8 mouse cellular contexts compared by ENCODE assay signal in the genomic region with DNA sequence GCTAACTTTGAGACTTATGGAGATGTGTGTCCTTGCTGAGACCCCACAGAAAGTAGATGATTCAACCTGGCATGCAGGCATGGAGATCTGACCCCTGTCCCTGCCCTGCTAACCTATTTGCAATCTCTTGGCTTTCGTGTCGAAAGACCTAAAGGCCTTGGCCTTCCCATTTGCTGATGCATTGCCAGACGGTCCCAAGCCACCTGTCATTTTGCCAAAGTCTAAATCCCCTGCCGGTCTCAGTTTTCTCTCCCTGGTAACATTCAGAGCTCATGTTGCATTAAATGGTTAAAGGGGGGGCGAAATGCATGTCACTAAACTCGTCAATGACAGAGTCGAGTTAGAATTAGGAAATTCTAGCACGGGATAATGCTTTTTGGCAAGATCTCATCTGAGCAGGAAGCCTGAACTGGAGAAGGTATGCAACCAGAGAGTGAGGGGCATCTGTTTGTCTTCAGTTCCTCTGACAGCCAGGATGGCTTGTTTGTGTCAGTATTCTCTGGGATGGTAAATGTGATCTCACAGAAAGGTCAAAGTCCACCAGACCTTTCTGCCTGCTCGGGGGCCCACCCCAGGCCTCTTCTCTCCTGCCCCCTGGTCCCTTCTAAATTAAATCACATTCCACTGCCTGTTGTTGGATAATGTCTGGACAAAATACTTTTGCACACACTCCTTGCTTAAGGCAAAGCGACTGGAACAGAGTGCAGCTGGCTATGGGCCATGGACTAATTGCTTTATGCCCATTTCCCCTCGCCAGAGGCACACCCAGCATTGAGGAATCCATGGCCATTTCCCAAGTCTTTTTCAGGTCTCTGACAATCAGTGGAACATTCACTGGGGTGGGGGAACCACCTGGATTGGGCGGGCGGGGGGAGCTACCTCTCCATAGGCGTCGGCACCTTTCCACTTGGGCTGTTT.
DNase-seq lines count a peak whose midpoint lies in the region; ATAC-seq lines count a peak whose summit lies in the region.

No protein-coding gene starts in this region.

- no peak overlapping the region for H3K4me3 ChIP-seq in embryonic facial prominence, embryonic 11.5 days (ENCODE audit: low read depth, low read length)
- no peak overlapping the region for H3K4me3 ChIP-seq in heart, embryonic 15.5 days
- H3K4me3 ChIP-seq in neural tube, embryonic 13.5 days: no peak overlapping the region
- no peak overlapping the region for H3K4me3 ChIP-seq in midbrain, embryonic 16.5 days (ENCODE audit: low read depth, low read length)

- peak; percentile 56 for DNase-seq in adrenal gland, adult 8-10 months
- DNase-seq in embryonic facial prominence, embryonic 11.5 days (ENCODE audit: low spot score): peak; percentile 41
- DNase-seq in kidney, postnatal 25 days: peak; percentile 50 to 66
- no peak for DNase-seq in spleen, postnatal 10 days (ENCODE audit: low spot score in 2 of 2)

- peak; percentile 62; the same call in 1 of the 2 replicates for ATAC-seq in embryonic facial prominence, embryonic 11.5 days (replicated peaks; ENCODE audit: insufficient number of reproducible peaks, low FRiP score, low TSS enrichment, low read depth)
- no peak; the same call in 1 of the 2 replicates for ATAC-seq in heart, embryonic 15.5 days (replicated peaks; ENCODE audit: insufficient number of reproducible peaks, insufficient read depth, low FRiP score, low read depth)
- no peak for ATAC-seq in neural tube, embryonic 13.5 days (ENCODE audit: low read depth)
- no peak for ATAC-seq in megakaryocyte progenitor cell, adult 5-6 weeks (replicated peaks; ENCODE audit: poor library complexity)
- ATAC-seq in midbrain, embryonic 16.5 days: no peak

- no peak overlapping the region for H3K9ac ChIP-seq in embryonic facial prominence, embryonic 11.5 days (replicated peaks; ENCODE audit: low read length)
- H3K9ac ChIP-seq in heart, embryonic 15.5 days: no peak overlapping the region
- H3K9ac ChIP-seq in neural tube, embryonic 13.5 days: no peak overlapping the region
- no peak overlapping the region for H3K9ac ChIP-seq in midbrain, embryonic 16.5 days (ENCODE audit: low read depth, low read length)

- H3K27ac ChIP-seq in embryonic facial prominence, embryonic 11.5 days (replicated peaks; ENCODE audit: low read depth, low read length): 0 out of 2 replicates have a peak overlapping the region, but pooled peaks have one; percentile 17
- peak overlapping the region; percentile 68 for H3K27ac ChIP-seq in heart, embryonic 15.5 days
- peak overlapping the region; percentile 43 for H3K27ac ChIP-seq in neural tube, embryonic 13.5 days (replicated peaks)
- H3K27ac ChIP-seq in midbrain, embryonic 16.5 days (ENCODE audit: low read length): no peak overlapping the region

- no peaks in the 10 kb centered on the region for H3K27me3 ChIP-seq in embryonic facial prominence, embryonic 11.5 days (ENCODE audit: control insufficient read depth, insufficient read depth, low read length)
- H3K27me3 ChIP-seq in heart, embryonic 15.5 days: no peaks in the 10 kb centered on the region
- H3K27me3 ChIP-seq in neural tube, embryonic 13.5 days: no peaks in the 10 kb centered on the region
- H3K27me3 ChIP-seq in midbrain, embryonic 16.5 days (ENCODE audit: control insufficient read depth, insufficient read depth, low read depth, low read length): no peaks in the 10 kb centered on the region

- H3K36me3 ChIP-seq in embryonic facial prominence, embryonic 11.5 days (replicated peaks; ENCODE audit: control insufficient read depth, insufficient read depth, low read depth, low read length): no peaks in the 10 kb centered on the region
- no peaks in the 10 kb centered on the region for H3K36me3 ChIP-seq in heart, embryonic 15.5 days
- H3K36me3 ChIP-seq in neural tube, embryonic 13.5 days: no peaks in the 10 kb centered on the region
- no peaks in the 10 kb centered on the region for H3K36me3 ChIP-seq in midbrain, embryonic 16.5 days (ENCODE audit: control insufficient read depth, insufficient read depth, low read length)

- 31% methylated on average over 15 of the region's 15 CpGs for WGBS in embryonic facial prominence, embryonic 11.5 days
- 24% methylated on average over 15 of the region's 15 CpGs for WGBS in heart, embryonic 15.5 days
- 58% methylated on average over 15 of the region's 15 CpGs for WGBS in neural tube, embryonic 13.5 days
- WGBS in midbrain, embryonic 16.5 days: 69% methylated on average over 15 of the region's 15 CpGs

- H3K4me2 ChIP-seq in embryonic facial prominence, embryonic 11.5 days (ENCODE audit: low read depth, low read length): no peak overlapping the region
- H3K4me2 ChIP-seq in heart, embryonic 15.5 days: no peak overlapping the region
- no peak overlapping the region for H3K4me2 ChIP-seq in neural tube, embryonic 13.5 days
- no peak overlapping the region for H3K4me2 ChIP-seq in midbrain, embryonic 16.5 days (ENCODE audit: low read length)

- no peaks in the 10 kb centered on the region for H3K9me3 ChIP-seq in embryonic facial prominence, embryonic 11.5 days (replicated peaks; ENCODE audit: control insufficient read depth, low read length)
- H3K9me3 ChIP-seq in heart, embryonic 15.5 days (replicated peaks): no peaks in the 10 kb centered on the region
- H3K9me3 ChIP-seq in neural tube, embryonic 13.5 days: no peaks in the 10 kb centered on the region
- H3K9me3 ChIP-seq in midbrain, embryonic 16.5 days (replicated peaks; ENCODE audit: control insufficient read depth, low read length, poor library complexity, severe bottlenecking): no peaks in the 10 kb centered on the region

- no peaks in the 10 kb centered on the region for H3K4me1 ChIP-seq in embryonic facial prominence, embryonic 11.5 days (ENCODE audit: control insufficient read depth, insufficient read depth, low read length)
- peaks cover 30% of the 10 kb centered on the region for H3K4me1 ChIP-seq in heart, embryonic 15.5 days (replicated peaks)
- H3K4me1 ChIP-seq in neural tube, embryonic 13.5 days (replicated peaks): peaks cover 40% of the 10 kb centered on the region
- peaks cover 3% of the 10 kb centered on the region; the same call in 1 of the 2 replicates for H3K4me1 ChIP-seq in midbrain, embryonic 16.5 days (ENCODE audit: control insufficient read depth, insufficient read depth, low read length)

Comparison
In these comparisons a context has a peak if more than half of its experiments do, and no peak if none do; other contexts are left out.
1. DNase-seq: peak in adrenal gland, adult 8-10 months (single experiment), embryonic facial prominence, embryonic 11.5 days (single experiment) and kidney, postnatal 25 days (2 of 2); none in spleen, postnatal 10 days (0 of 2).